Mouse (Mus musculus) telencephalon, adult 2 months (tissue): ENCODE measurements around the gene Lnx1.

Experiments used
- DNase-seq: peaks from one replicate; pipeline ENCODE4 v3.0.0-alpha.2; 2011; ENCODE audit warnings: low read depth, low spot score

Lnx1 gene

DNA sequence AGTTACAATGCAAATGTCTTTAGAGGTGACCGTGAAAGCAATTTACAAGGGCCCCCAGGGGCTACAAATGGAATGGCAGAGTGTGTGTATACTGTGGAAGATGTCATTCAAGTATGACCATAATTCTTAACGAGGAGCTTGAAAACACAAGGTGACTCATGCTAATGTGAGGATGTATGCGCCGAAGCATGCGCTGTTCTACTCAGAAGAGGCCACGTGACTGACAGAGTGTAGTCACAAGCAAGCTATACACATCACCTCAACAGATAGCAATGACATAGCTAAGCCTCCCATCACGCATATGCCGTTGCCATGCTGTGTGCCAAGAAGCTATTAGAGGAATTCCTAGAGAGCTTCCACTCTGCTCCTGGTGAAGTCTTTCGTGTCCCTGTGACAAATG is 5.2 kb downstream of the Lnx1 start:
- no peak for DNase-seq

DNA sequence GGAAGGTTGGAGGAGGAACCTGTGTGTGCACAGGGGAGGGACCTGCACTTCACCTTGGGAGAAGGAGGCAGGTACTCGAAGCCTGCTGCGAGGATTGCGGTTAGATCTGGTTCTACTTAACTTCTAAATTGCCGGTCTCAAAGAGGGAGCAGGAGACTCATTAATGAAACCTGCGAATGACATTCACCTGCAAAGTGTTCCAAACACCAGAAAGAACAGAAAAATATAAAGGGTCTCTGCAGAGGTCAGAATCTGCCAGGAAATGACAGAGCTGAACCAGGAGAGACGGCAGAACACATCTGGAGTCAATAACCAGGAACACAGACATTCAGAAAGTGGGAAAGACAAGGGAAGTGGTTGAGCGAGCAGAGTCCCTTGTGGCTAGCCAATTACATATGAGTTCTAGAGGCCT is 8.3 kb downstream of the Lnx1 start:
- DNase-seq, result no peak

DNA sequence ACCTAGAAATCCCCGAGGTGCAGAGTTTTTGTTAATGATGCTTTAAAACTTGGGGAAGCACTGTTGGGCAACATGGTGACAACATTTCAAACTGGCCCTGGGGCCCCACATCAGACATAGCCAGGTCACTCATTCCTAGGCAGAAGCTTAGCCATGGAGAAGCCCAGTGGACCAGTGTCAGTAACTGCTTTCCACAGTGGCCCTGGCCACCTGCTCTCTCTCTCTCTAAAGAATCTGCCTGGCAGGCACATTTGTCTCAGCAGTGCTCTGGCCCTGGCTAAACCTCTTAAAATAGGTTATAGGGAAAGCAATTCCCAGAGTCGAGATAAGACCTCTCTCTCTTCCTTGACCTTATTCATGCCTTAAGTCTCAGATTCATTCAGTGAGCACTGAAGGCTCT is 8.9 kb downstream of the Lnx1 start:
- DNase-seq, result no peak

DNA sequence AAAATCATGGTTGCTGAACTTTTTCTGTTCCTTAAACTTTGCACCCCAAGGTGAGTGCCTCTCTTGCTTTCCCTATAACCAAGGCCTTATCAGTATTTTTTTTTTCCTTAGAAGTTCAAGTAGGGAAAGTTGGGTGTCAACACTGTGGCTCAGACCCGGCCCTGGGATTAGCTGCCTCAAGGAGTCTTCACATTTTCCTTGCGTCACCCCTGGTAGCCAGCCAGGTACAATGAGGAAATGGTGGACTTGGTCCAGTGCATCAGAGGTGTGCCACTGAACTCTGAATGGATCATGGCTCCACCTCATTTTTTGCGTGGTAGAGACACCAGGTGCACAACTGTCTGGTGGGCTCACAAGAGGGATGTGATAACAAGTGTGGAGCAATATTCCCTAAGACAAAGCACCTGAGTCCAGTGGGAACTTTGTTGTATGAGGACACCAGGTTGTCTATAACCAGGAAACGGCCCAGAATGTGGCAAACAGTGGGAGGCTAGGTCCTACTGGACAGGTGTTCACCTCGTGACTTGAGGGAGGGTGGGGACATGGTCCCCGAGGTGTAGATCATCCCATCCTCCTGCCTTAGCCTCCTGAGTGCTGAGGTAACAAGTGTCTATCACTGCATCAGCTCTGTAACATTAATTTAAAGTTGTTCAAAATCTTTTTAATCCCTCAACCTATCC is 10.2 kb downstream of the Lnx1 start:
- no peak for DNase-seq

- no peak for DNase-seq
Measured at GRCm38 (mm10) chr5:74688822-74689221, 13.9 kb downstream of the Lnx1 start.

DNA sequence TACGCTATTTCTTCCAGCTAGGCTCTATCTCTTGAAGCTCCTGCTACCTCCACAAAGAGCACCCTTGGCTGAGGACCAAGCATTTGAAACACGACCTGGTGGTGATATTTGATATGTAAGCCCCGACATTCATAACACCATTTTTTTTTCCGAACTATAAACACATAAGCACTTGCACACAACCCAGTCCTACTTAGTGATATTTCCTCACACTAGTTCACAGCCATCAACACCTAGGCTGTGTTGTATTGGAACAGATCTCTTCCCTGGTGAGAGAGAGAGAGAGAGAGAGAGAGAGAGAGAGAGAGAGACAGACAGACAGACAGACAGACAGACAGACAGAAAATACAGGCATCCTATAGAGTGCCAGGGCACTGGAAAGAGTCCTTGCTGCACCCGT is 17.8 kb downstream of the Lnx1 start:
- no peak for DNase-seq

DNA sequence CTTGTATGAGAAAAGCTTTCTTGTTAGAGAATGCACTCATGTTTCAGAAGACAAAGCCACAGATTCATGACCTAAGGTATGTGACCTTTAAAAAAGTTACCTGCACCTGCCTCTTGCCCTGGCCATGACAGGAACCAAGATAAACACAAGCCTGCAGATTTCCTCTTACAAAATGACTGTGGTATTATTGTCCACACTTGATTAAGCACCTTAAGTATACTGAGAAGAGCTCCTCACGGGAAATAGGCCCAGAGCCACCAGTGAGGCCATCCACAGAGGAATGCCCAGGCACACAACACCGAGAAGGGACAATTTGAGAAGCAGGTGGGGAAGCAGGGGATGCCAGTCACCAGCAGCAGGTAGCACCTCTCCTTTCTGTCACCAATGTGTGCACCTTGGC is 18.9 kb downstream of the Lnx1 start:
- DNase-seq, result no peak

DNA sequence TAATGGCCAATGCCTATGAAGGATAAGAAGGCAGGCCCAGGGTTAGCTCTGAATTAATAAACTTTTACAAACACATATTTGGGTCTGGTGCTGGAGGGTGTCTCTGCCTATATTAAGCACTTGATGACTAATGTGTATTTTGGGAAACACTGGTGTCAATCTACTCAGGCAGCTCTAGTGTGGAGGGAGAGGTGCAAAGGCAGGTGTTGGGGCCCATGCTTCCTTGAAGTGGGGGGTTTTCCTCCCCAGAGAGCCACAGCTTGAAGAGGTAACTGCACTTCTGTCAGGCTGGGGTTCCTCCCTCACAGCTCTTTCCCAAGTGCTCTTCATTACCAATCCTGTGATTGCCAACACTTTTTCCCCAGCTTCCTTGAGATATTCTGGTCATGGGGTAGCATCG is 20.0 kb downstream of the Lnx1 start:
- DNase-seq, result no peak

GRCm38 (mm10) chr5:74679631-74680030 is 23.1 kb downstream of the Lnx1 start:
- DNase-seq, result no peak

DNA sequence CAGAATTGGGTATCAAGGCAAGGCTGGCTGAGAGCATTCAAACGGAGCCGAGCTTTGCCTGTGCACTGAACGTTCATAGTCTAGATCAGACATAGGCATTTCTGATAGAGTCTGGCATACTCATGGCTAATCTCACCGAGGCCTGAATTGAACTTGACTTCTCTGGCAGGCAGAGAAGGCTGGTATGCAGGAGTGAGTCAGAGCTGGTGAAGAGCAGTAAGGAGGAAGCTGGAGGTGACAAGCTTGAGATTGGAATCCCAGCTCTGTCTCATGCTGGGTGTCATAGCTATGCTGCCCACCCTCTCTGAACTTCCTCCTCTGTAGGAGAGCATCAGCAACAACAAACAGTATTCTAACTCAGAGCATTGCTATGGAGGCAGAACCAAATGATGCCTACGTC is 24.0 kb downstream of the Lnx1 start:
- no peak for DNase-seq

GRCm38 (mm10) chr5:74677399-74678338 is 25.0 kb downstream of the Lnx1 start:
- peak; percentile 81 for DNase-seq

DNA sequence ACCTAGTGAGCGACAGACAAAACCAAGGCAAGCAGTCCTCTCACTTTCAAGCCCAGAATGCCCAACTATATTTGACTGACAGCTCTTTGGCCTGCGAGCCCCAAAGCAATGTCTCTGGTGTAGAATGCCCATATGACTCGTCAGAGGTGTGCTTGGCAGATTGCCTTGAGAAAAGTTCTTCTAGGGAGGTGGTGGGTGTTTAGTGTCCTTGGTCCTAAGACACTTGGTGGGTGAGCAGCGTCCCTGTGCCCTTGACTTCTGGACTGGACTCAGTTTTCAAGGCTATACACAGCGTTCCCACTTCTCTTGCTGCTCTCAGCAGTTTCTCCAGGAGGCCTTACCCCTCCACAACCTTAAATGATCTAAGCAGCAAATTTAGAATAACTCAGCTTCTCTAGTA is 30.2 kb downstream of the Lnx1 start:
- no peak for DNase-seq

GRCm38 (mm10) chr5:74670877-74671276 is 31.8 kb downstream of the Lnx1 start:
- no peak for DNase-seq

GRCm38 (mm10) chr5:74669925-74670324 is 32.8 kb downstream of the Lnx1 start:
- DNase-seq, result no peak

DNA sequence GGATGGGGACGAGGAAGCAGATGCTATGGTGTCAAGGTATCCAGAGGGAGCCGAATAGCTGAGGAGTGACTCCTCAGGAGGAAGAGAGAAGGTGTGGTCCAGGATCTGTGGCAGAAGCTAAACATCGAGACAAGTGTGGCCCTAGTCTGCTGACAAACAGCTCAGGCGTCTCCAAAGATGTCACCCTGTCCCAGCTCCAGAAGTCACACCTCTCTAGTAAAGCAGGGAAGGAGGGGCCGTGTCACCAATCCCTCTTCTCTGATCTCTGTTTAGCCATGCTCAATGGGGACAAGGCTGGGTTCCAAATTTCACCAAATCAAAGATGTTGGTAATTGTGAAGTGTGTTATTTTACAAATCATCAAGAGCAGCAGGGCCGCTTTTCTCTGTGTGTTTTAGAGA is 33.8 kb downstream of the Lnx1 start:
- no peak for DNase-seq

GRCm38 (mm10) chr5:74662618-74663017 is 40.1 kb downstream of the Lnx1 start:
- no peak for DNase-seq

GRCm38 (mm10) chr5:74661734-74662560 is 40.8 kb downstream of the Lnx1 start:
- DNase-seq, result no peak

DNA sequence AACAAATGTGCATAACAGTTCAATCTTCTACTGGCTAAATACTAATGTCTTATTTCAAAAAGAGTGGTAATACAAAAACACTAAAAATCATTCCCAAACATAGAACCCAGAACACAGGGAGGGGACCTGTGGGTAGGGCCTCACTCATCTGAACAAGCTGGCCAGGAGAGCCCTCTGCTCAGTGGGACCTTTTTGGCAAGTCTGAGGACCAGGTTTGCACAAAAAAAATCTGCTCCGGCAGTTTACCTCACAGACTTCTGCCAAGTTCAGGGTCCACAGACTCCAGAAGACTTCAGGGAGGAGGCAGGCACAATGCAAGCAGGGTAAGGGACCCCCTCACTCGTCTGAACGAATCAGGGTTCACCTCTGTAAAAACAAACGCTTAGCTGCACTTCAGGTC is 42.9 kb downstream of the Lnx1 start:
- DNase-seq, result no peak

DNA sequence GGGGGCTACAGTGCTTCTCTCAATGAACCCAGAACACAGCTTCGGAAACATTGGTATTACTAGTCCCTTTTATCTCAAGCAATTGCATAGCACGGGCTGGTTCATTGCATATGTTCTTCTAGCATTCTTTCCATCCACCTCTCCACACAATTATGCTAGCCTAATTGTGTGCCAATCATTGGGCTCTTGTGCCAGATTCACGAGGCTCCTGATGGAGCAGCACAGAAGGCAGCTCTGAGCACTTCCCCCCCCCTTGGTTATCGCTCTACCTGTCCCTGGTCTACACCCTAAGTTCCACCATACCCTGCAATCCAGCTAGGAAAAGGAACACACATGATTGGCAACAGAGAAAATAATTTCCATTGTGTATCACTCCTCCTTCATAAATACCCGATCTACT is 43.4 kb downstream of the Lnx1 start:
- no peak for DNase-seq

DNA sequence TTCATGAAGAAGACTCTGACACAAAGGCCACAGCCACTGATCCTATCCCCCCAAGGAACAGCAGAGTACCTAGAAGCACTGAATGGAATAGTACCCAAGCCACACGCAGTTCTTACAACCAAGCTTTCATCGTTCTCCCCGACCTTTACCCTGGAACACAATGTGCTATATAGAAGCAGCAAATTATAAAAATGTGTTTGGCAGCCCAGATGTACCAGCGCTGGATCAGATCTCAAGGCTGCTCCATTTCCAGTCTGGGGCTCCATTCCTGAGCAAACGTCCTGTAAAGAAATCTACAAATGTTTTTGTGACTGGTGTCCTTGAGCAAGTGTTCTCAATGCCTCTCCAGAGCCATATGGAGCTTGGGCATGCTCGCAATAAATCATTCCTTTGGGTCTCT is 44.8 kb downstream of the Lnx1 start:
- DNase-seq, result no peak

DNA sequence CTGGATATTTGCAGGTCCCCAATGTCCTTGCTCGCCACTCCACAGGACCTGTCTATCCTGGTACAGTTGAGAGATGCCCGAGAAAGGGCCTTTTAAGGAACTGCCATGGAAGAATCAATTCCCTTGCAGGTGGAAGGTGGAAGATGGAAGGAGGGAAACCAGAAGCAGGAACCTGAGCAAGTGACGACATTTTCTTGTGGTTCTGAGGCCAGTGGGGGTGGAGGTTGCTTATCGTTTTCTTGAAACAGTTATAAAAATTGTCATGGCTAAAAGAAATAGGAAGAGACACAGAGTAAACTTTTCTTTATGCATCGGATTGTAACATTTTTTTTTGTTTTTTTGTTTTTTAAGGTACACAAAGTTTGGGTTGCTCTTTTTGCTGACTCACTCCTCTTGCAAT is 46.3 kb downstream of the Lnx1 start:
- DNase-seq, result no peak

DNA sequence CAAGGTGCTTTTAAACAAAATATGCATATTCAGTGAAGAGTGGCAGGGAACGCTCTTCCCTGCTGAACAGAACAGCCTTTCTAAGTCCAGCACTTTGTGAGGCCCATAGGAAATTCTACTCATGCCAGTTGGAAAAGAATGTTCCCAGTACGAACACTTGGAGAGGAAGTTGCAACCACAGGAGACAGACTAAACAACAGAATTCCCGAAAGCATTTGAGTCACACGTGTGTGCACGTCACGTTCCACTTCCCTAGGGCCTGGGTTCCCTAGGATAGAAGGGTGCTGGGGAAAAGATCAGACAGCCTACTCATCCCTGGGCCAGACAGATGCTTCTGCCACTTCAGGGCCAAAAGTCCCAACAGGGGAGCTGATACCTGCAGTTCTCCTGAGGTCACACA is 48.2 kb downstream of the Lnx1 start:
- no peak for DNase-seq
